Mouse (Mus musculus): ENCODE measurements around the gene Mrpl37. TPM values are rescaled to one million over a fixed set of nuclear protein-coding genes. Genes with fewer than 3 reads are reported as not detected.

Mrpl37 gene
- polyA plus RNA-seq, 1 experiment from 2014 or later: 90.9 TPM

DNA sequence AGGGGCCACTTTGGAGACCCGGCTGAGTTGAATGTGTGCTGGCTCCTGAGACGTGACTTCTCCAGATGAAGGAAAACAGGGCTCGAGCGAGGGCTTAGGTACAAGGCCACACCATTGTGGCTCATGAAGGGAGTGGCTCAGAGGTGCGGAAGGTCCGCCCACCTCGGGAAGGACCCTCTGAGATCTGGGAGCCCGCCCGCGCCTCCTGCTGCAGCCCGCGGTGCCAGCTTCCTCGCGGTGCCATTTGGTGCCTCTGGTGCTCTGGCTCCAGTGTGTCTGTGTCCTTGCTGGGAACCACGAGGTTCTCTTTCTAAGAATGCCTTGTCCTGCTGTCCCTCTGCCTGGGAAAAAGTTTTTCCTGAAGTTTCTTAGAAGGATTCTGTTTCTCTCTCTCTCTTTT lies 31.2 kb upstream of the Mrpl37 start:
- Histone ChIP-seq H3K9ac (replicated peaks; ENCODE audit: low read depth, low read length) (no peak overlapping the region), H3K27me3 (ENCODE audit: control insufficient read depth, insufficient read depth, low read length) (no peaks in the 10 kb centered on the region), H3K9me3 (ENCODE audit: control insufficient read depth, low read length) (no peaks in the 10 kb centered on the region), H3K4me1 (ENCODE audit: control insufficient read depth, insufficient read depth, low read length) (peaks cover 10% of the 10 kb centered on the region; the same call in 1 of the 2 replicates), H3K36me3 (ENCODE audit: control insufficient read depth, insufficient read depth, low read length) (no peaks in the 10 kb centered on the region), H3K4me3 (ENCODE audit: low read depth, low read length) (no peak overlapping the region), H3K4me2 (ENCODE audit: low read depth, low read length) (no peak overlapping the region), H3K27ac (ENCODE audit: low read depth, low read length) (no peak overlapping the region)
- WGBS: 66% methylated on average over 15 of the region's 15 CpGs
- no peak for ATAC-seq (ENCODE audit: low read depth)

DNA sequence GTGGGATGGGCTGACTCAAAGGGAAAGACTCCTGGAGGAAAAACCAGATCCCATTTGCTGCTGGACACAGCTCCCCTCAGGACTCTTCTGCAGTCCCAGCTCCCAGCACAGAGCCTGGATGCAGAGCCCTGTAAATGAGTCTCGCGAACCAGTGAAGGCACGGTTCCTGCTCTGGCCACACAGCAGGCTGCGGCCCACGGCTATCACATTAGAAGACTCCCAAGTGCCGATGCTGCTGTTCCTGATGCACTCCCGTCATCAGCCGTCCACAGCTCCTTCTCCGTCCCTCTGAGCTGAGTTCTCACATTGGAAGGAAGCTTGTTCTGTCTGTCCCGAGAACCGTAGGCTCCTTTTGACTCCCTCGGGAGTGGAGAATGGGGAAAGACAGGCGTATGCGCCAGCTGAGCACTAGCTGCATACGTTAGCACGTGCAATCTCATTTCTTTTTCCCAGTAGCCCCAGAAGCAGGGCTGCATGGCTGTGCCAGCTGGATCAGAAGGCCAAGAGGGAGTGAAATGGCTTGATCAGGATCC lies 30.2 kb upstream of the Mrpl37 start, which contains the start of gene Cdcp2:
Cdcp2 (plus strand) TSS at position 51 of the 533 bp plus-strand sequence.
- no peaks in the 10 kb centered on the region for H3K27me3 ChIP-seq (ENCODE audit: control insufficient read depth, insufficient read depth, low read length)
- no peak within 1 kb of the TSS for H3K4me2 ChIP-seq (ENCODE audit: low read depth, low read length)
- H3K27ac ChIP-seq (ENCODE audit: low read depth, low read length): no peak within 1 kb of the TSS; the same call in 1 of the 2 replicates
- H3K4me1 ChIP-seq (ENCODE audit: control insufficient read depth, insufficient read depth, low read length): peaks cover 10% of the 10 kb centered on the region; the same call in 1 of the 2 replicates
- H3K9me3 ChIP-seq (ENCODE audit: control insufficient read depth, low read length): no peaks in the 10 kb centered on the region
- H3K36me3 ChIP-seq (ENCODE audit: control insufficient read depth, insufficient read depth, low read length): no peaks in the 10 kb centered on the region
- H3K9ac ChIP-seq (replicated peaks; ENCODE audit: low read depth, low read length): 0 out of 2 replicates have a peak within 1 kb of the TSS, but pooled peaks have one; percentile 21
- no peak within 1 kb of the TSS for H3K4me3 ChIP-seq (ENCODE audit: low read depth, low read length)
- ATAC-seq (ENCODE audit: low read depth): no peak
- WGBS: 29% methylated on average over 16 of the region's 16 CpGs

DNA sequence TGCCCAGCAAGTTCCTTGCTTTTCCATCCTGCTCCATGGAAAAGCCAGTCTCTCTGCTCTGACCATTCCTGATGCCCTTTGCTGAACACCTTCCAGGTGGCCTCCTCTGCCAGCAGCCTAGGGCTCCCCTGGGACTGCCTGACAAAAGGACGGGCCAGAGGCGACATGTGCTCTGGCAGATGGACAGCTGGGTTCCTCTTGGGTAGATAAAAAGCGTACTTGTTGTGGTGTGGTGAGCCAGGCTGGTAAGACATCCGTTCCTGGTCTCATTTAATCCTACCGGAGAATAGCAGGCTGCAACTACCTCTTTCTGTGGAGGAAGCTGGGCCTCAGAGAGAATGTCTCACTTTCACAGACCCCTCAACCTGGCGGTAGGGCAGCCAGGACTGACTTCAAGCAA lies 29.4 kb upstream of the Mrpl37 start:
- Histone ChIP-seq H3K4me2 (ENCODE audit: low read depth, low read length) (no peak overlapping the region), H3K36me3 (ENCODE audit: control insufficient read depth, insufficient read depth, low read length) (no peaks in the 10 kb centered on the region), H3K27ac (ENCODE audit: low read depth, low read length) (no peak overlapping the region; the same call in 1 of the 2 replicates), H3K9me3 (ENCODE audit: control insufficient read depth, low read length) (no peaks in the 10 kb centered on the region), H3K4me3 (ENCODE audit: low read depth, low read length) (no peak overlapping the region), H3K27me3 (ENCODE audit: control insufficient read depth, insufficient read depth, low read length) (no peaks in the 10 kb centered on the region), H3K9ac (replicated peaks; ENCODE audit: low read depth, low read length) (no peak overlapping the region), H3K4me1 (ENCODE audit: control insufficient read depth, insufficient read depth, low read length) (peaks cover 10% of the 10 kb centered on the region; the same call in 1 of the 2 replicates)
- ATAC-seq (ENCODE audit: low read depth): no peak
- 22% methylated on average over 6 of the region's 6 CpGs for WGBS

DNA sequence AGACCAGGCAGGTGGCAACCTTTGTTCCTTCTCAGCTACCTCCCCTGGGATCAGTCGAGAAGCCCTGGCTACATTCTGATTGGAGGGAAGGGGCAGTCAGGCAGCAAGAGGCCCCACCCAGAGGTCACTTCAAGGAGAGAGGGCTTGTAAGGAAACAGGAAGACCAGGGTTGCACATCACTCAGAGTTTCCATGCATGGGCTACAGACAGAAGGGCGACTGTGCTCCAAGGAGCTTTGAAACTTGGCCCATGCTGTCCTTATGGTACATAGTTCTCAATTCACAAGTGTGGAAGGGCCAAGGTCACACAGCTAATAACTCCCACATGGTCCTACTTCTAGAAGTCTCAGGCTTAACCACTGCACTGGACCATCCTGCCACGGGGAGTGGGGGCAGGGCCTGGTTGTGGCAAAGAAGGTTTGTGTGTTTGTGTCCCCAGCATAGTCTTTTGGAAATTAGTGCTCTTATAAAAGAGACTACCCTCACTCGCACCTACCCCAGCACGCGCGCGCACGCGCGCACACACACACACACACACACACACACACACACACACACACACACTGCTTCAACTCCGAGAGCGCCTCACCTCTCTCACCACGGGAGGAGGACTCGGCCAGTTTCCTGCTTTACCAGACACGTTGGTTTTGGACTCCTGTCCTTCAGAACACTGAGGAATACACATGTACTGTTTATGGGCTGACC lies 28.0 kb upstream of the Mrpl37 start:
- Histone ChIP-seq H3K4me3 (ENCODE audit: low read depth, low read length) (no peak overlapping the region), H3K4me2 (ENCODE audit: low read depth, low read length) (no peak overlapping the region), H3K9ac (replicated peaks; ENCODE audit: low read depth, low read length) (no peak overlapping the region), H3K4me1 (ENCODE audit: control insufficient read depth, insufficient read depth, low read length) (peaks cover 10% of the 10 kb centered on the region; the same call in 1 of the 2 replicates), H3K27ac (ENCODE audit: low read depth, low read length) (no peak overlapping the region), H3K27me3 (ENCODE audit: control insufficient read depth, insufficient read depth, low read length) (no peaks in the 10 kb centered on the region), H3K36me3 (ENCODE audit: control insufficient read depth, insufficient read depth, low read length) (no peaks in the 10 kb centered on the region), H3K9me3 (ENCODE audit: control insufficient read depth, low read length) (no peaks in the 10 kb centered on the region)
- ATAC-seq (ENCODE audit: low read depth): no peak
- WGBS: 83% methylated on average over 16 of the region's 16 CpGs

DNA sequence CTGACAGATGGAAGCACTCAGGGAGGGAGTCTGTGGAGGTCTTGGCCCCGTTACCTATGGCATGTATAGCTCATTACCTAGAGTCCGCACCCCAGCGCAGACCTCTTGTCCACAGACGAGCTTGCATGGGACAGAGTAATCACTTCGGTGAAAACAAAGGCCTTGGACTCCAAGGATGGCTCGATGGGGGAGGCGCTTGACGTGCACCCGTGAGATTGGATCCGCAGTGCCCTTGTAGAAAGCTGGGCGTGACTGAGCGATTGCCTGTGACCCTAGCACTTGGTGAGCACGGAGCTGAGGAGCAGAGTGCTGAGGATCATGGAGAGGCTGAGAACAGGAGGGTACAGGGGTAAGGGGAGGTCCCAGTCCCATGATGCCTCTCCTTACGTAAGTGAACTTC lies 25.0 kb upstream of the Mrpl37 start:
- Histone ChIP-seq H3K4me1 (ENCODE audit: control insufficient read depth, insufficient read depth, low read length) (peaks cover 6% of the 10 kb centered on the region; the same call in 1 of the 2 replicates), H3K27me3 (ENCODE audit: control insufficient read depth, insufficient read depth, low read length) (no peaks in the 10 kb centered on the region), H3K36me3 (ENCODE audit: control insufficient read depth, insufficient read depth, low read length) (no peaks in the 10 kb centered on the region), H3K9ac (replicated peaks; ENCODE audit: low read depth, low read length) (no peak overlapping the region), H3K27ac (ENCODE audit: low read depth, low read length) (no peak overlapping the region), H3K4me2 (ENCODE audit: low read depth, low read length) (no peak overlapping the region), H3K9me3 (ENCODE audit: control insufficient read depth, low read length) (no peaks in the 10 kb centered on the region), H3K4me3 (ENCODE audit: low read depth, low read length) (no peak overlapping the region)
- no peak for ATAC-seq (ENCODE audit: low read depth)
- WGBS: 85% methylated on average over 14 of the region's 14 CpGs

DNA sequence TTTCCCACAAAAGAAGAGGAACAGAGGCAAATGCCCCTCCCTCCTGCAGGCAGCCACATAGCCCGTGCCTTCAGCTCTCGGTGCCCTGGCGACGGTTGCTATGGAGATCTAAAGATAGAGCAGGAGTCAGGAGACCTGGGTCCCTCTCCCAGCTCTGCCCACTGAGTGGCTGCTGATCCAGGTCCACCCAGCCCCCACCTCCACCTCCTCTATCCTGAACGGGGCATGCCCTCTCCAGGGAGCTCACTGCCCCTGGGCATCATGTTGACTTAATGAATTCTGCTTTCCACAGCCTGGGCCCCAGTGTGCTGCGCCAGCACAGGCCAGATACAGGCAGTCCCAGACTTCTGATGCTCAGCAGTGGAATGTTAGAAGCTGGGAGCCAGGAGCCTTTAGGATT lies 18.2 kb upstream of the Mrpl37 start:
- H3K9ac ChIP-seq (replicated peaks; ENCODE audit: low read depth, low read length): no peak overlapping the region
- H3K4me3 ChIP-seq (ENCODE audit: low read depth, low read length): no peak overlapping the region
- no peaks in the 10 kb centered on the region for H3K9me3 ChIP-seq (ENCODE audit: control insufficient read depth, low read length)
- WGBS: 5% methylated on average over 6 of the region's 6 CpGs
- peaks cover 8% of the 10 kb centered on the region; the same call in 1 of the 2 replicates for H3K4me1 ChIP-seq (ENCODE audit: control insufficient read depth, insufficient read depth, low read length)
- H3K36me3 ChIP-seq (ENCODE audit: control insufficient read depth, insufficient read depth, low read length): no peaks in the 10 kb centered on the region
- ATAC-seq (ENCODE audit: low read depth): peak; percentile 94
- no peaks in the 10 kb centered on the region for H3K27me3 ChIP-seq (ENCODE audit: control insufficient read depth, insufficient read depth, low read length)
- no peak overlapping the region for H3K4me2 ChIP-seq (ENCODE audit: low read depth, low read length)
- peak overlapping the region; percentile 66 for H3K27ac ChIP-seq (ENCODE audit: low read depth, low read length)

DNA sequence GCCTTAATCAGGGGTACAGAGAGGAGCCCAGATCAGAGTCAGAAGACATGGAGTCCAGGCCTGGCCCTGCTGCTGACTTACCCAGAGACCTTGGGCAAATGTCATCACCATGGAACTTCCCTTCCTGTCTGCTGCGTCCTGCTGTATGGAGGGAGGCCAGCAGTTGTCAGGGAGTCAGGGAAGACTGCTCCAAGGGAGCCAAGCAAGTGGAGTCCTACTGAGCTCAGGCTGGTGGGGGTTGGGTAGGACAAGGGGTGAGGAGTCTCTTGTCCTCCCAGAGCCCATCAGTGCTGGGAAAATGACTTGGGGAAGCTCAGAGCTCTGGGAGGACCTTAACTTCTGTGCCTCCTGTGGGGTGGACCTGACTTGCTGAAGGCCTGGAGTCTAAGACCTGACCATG lies 17.7 kb upstream of the Mrpl37 start:
- ATAC-seq (ENCODE audit: low read depth): peak; percentile 72
- WGBS: 5% methylated on average over 1 of the region's 1 CpGs
- no peak overlapping the region for H3K4me3 ChIP-seq (ENCODE audit: low read depth, low read length)
- H3K27ac ChIP-seq (ENCODE audit: low read depth, low read length): peak overlapping the region; percentile 66
- no peaks in the 10 kb centered on the region for H3K27me3 ChIP-seq (ENCODE audit: control insufficient read depth, insufficient read depth, low read length)
- H3K4me1 ChIP-seq (ENCODE audit: control insufficient read depth, insufficient read depth, low read length): peaks cover 8% of the 10 kb centered on the region; the same call in 1 of the 2 replicates
- H3K4me2 ChIP-seq (ENCODE audit: low read depth, low read length): no peak overlapping the region
- H3K9ac ChIP-seq (replicated peaks; ENCODE audit: low read depth, low read length): no peak overlapping the region
- no peaks in the 10 kb centered on the region for H3K36me3 ChIP-seq (ENCODE audit: control insufficient read depth, insufficient read depth, low read length)
- no peaks in the 10 kb centered on the region for H3K9me3 ChIP-seq (ENCODE audit: control insufficient read depth, low read length)

DNA sequence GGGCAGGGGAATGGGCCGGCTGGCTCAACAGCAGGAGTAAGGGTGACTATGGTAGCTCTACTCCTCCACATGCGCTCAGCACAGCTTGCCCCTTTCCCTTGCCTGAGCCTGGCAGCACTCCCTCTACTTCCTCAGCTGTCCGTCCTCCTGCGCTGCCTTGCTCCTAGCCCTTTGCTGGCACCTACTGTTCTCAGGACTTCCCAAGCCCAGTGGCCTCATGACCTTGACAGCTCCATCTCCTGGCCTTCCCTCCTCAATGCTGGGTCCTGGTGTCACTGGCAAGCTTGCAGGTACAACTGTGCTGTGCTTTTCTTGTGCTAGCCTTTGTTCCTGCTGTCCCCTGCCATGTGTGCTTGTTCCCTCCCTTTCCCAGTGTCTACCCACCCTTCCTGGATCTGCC lies 16.5 kb upstream of the Mrpl37 start:
- no peaks in the 10 kb centered on the region for H3K9me3 ChIP-seq (ENCODE audit: control insufficient read depth, low read length)
- no peaks in the 10 kb centered on the region for H3K36me3 ChIP-seq (ENCODE audit: control insufficient read depth, insufficient read depth, low read length)
- no peak overlapping the region for H3K9ac ChIP-seq (replicated peaks; ENCODE audit: low read depth, low read length)
- H3K4me3 ChIP-seq (ENCODE audit: low read depth, low read length): no peak overlapping the region
- H3K4me1 ChIP-seq (ENCODE audit: control insufficient read depth, insufficient read depth, low read length): peaks cover 8% of the 10 kb centered on the region; the same call in 1 of the 2 replicates
- WGBS: 100% methylated on average over 4 of the region's 4 CpGs
- H3K27me3 ChIP-seq (ENCODE audit: control insufficient read depth, insufficient read depth, low read length): no peaks in the 10 kb centered on the region
- ATAC-seq (ENCODE audit: low read depth): no peak
- H3K27ac ChIP-seq (ENCODE audit: low read depth, low read length): no peak overlapping the region
- no peak overlapping the region for H3K4me2 ChIP-seq (ENCODE audit: low read depth, low read length)

DNA sequence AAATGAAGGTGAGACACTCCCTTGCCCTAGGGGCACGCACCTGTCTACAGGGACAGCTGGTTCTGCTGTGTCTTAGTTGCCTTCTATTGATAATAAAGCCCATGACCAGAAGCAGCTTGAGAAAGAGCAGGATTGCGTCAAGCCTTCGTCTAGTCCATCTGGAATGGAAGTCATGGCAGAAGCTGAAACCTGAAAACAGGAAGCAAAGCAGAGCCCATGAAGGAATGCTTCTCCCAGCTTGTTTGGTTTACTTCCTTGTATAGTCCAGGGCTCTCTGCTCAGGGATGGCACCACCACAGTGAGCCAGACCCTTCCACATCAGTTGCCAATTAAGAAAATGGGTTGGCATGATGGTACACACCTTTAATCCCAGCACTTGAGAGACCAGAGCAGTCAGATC lies 15.5 kb upstream of the Mrpl37 start:
- Histone ChIP-seq H3K4me2 (ENCODE audit: low read depth, low read length) (no peak overlapping the region), H3K4me1 (ENCODE audit: control insufficient read depth, insufficient read depth, low read length) (peaks cover 8% of the 10 kb centered on the region; the same call in 1 of the 2 replicates)

More for the DNA sequence above, 15.5 kb upstream of the Mrpl37 start:
- Histone ChIP-seq H3K9ac (replicated peaks; ENCODE audit: low read depth, low read length) (no peak overlapping the region), H3K4me3 (ENCODE audit: low read depth, low read length) (no peak overlapping the region), H3K9me3 (ENCODE audit: control insufficient read depth, low read length) (no peaks in the 10 kb centered on the region), H3K27me3 (ENCODE audit: control insufficient read depth, insufficient read depth, low read length) (no peaks in the 10 kb centered on the region), H3K36me3 (ENCODE audit: control insufficient read depth, insufficient read depth, low read length) (no peaks in the 10 kb centered on the region), H3K27ac (ENCODE audit: low read depth, low read length) (no peak overlapping the region)
- no peak for ATAC-seq (ENCODE audit: low read depth)
- WGBS: 87% methylated on average over 3 of the region's 3 CpGs

Data from neural tube, embryonic 14.5 days (tissue).